Mouse (Mus musculus): ENCODE measurements around the gene Rab3c. TPM values are rescaled to one million over a fixed set of nuclear protein-coding genes. Genes with fewer than 3 reads are reported as not detected.

The Rab3c gene
- polyA plus RNA-seq (2011; ENCODE audit: insufficient read length, low read depth, missing spikeins), result 2.8 and 3.0 TPM in 2 replicates

DNA sequence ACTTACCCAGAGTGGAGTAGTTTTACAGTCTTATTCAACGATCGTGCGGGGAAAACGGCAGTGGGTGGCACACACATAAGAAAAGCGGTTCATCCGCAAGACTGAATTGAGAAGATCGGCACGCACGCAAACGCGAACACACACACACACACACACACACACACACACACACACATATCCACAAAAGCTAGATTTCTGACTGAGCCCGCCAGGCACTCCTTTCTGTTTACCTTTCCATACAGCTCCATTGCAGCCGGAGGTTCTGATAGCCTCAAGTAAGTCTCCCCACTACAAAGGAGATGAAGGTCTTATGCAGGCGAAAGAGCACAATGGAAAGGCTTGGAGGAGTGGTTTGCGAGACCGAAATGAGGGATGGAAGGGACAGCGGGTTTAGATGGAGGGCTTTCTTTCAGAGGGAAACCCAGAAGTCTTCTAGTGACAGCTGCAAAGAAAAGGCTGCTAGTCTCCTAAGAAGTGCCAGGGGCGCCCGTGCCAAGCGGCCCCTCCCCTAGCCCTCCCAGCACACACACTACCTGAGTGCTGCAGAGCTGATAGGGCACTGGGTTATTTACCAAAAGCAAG is at the start of gene Rab3c:
TSS of gene Rab3c (minus strand) at position 434 of the 582 bp plus-strand sequence.
- peak within 1 kb of the TSS; percentile 42 for H3K4me3 ChIP-seq (ENCODE audit: insufficient read depth, low read length)
- H3K27ac ChIP-seq (ENCODE audit: insufficient read depth, low read length), result no peak within 1 kb of the TSS
- no peak for TF ChIP-seq POLR2A (IDR thresholded peaks at IDR 0.05; ENCODE audit: low read depth, low read length)
- no peak for TF ChIP-seq CTCF (IDR thresholded peaks at IDR 0.05; ENCODE audit: borderline replicate concordance, insufficient read depth, low read length)
- H3K4me1 ChIP-seq (ENCODE audit: control insufficient read depth, insufficient read depth, low read length), result no peaks in the 10 kb centered on the region

DNA sequence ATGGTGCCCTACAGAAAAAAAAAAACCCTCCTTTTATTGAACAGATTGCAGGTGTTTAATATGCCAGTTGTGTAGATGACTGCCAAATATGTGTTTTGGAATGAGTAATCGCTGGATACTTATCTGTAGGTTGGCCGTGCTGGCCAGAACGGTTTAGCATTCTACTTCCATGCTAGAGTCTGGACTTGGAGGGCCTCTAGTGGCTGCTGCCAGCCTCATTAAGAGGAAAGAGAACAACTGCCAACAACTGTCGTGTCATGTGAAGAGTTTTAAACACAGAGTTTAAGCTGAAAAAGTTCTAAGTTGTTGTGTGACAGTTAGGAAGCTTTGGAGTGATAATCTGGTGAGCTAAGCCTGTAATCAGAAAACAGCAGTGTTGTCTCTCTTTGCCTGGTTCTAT is 38.0 kb upstream of the Rab3c start:
- Histone ChIP-seq H3K4me1 (ENCODE audit: control insufficient read depth, insufficient read depth, low read length) (no peaks in the 10 kb centered on the region), H3K4me3 (ENCODE audit: insufficient read depth, low read length) (no peak overlapping the region), H3K27ac (ENCODE audit: insufficient read depth, low read length) (no peak overlapping the region)
- no peak for TF ChIP-seq CTCF (IDR thresholded peaks at IDR 0.05; ENCODE audit: borderline replicate concordance, insufficient read depth, low read length)
- TF ChIP-seq POLR2A (IDR thresholded peaks at IDR 0.05; ENCODE audit: low read depth, low read length), result no peak

DNA sequence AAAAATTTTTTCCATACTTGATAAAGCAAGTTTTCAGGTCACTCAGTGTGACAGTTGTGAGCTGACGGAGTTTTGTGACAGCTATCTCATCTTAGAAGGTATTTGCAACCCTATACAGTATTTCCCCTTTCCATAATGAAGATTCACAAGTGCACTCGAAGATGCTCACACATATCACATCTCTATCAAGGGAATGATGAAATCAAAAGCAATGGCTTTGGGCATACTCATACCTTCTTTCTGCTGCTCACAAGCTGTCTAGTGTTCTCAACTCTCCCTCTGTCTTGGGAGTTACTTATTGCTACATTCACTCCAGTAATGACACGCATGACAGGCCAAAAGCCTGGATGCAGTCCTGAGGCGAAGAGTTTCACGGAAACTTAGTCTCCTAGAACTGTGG is 26.4 kb upstream of the Rab3c start:
- no peak overlapping the region for H3K27ac ChIP-seq (ENCODE audit: insufficient read depth, low read length)
- H3K4me3 ChIP-seq (ENCODE audit: insufficient read depth, low read length), result no peak overlapping the region
- H3K4me1 ChIP-seq (ENCODE audit: control insufficient read depth, insufficient read depth, low read length), result no peaks in the 10 kb centered on the region
- TF ChIP-seq CTCF (IDR thresholded peaks at IDR 0.05; ENCODE audit: borderline replicate concordance, insufficient read depth, low read length) (no peak), POLR2A (IDR thresholded peaks at IDR 0.05; ENCODE audit: low read depth, low read length) (no peak)

DNA sequence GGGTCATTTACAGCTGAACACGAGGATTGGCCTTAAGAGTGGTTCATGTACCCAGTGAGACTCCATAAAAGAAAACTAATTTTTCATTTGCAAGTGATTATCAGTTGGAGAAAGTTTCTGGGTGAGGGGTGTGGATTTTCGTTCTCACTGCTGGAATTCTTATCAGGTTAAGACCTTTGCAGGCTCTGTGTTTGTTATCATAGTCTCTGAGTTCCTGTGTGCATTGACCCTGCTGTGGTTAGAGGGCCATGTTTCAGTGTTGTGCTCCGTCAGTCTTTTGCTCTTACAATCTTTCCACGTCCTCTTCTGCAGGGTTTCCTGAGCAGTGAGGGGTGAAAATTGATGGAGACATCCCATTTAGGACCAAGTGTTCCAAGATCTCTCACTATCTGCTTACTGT is 16.3 kb upstream of the Rab3c start:
- no peak overlapping the region for H3K27ac ChIP-seq (ENCODE audit: insufficient read depth, low read length)
- H3K4me1 ChIP-seq (ENCODE audit: control insufficient read depth, insufficient read depth, low read length), result no peaks in the 10 kb centered on the region
- TF ChIP-seq POLR2A (IDR thresholded peaks at IDR 0.05; ENCODE audit: low read depth, low read length) (no peak), CTCF (IDR thresholded peaks at IDR 0.05; ENCODE audit: borderline replicate concordance, insufficient read depth, low read length) (no peak)
- no peak overlapping the region for H3K4me3 ChIP-seq (ENCODE audit: insufficient read depth, low read length)

DNA sequence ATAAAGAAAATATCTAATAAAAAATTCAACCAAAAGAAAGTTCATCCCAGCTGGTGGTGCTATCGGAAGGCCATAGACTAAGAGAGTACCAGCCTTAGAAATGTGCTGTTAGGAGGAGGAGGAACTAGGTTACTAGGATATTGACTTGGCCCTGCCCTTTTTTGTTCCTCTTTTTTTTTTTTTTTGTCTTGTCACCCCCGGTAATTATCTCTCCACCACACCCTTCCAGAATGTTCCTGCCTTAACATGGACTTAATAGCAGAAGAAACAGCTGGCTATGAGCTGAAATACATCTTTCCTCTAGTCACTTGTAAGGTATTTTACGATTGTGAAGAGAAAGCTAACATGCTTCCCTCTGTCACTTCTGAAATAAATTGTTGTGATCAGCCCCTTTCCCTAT is 7.7 kb upstream of the Rab3c start:
- TF ChIP-seq CTCF (IDR thresholded peaks at IDR 0.05; ENCODE audit: borderline replicate concordance, insufficient read depth, low read length), result no peak
- no peak for TF ChIP-seq POLR2A (IDR thresholded peaks at IDR 0.05; ENCODE audit: low read depth, low read length)
- H3K4me1 ChIP-seq (ENCODE audit: control insufficient read depth, insufficient read depth, low read length), result no peaks in the 10 kb centered on the region
- H3K27ac ChIP-seq (ENCODE audit: insufficient read depth, low read length), result no peak overlapping the region
- H3K4me3 ChIP-seq (ENCODE audit: insufficient read depth, low read length), result no peak overlapping the region

DNA sequence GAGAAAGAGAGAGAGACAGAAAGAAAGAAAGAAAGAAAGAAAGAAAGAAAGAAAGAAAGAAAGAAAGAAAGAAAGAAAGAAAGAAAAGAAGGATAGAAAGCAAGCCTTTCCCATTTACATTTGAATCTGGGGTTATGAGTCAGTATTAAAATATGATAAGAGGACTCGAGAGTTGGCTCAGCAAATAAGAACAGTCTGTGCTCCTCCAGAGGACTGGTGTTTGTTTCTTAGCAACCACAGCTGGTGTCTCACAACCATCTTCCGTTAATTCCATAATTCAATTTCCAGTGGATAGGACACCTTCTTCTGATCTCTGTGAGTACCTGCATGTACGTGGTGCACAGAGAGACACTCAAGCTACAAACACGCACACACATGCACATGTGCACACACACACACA is 3.0 kb upstream of the Rab3c start:
- no peak for TF ChIP-seq POLR2A (IDR thresholded peaks at IDR 0.05; ENCODE audit: low read depth, low read length)
- no peak for TF ChIP-seq CTCF (IDR thresholded peaks at IDR 0.05; ENCODE audit: borderline replicate concordance, insufficient read depth, low read length)
- H3K4me3 ChIP-seq (ENCODE audit: insufficient read depth, low read length), result no peak overlapping the region
- H3K27ac ChIP-seq (ENCODE audit: insufficient read depth, low read length), result no peak overlapping the region
- H3K4me1 ChIP-seq (ENCODE audit: control insufficient read depth, insufficient read depth, low read length), result no peaks in the 10 kb centered on the region

DNA sequence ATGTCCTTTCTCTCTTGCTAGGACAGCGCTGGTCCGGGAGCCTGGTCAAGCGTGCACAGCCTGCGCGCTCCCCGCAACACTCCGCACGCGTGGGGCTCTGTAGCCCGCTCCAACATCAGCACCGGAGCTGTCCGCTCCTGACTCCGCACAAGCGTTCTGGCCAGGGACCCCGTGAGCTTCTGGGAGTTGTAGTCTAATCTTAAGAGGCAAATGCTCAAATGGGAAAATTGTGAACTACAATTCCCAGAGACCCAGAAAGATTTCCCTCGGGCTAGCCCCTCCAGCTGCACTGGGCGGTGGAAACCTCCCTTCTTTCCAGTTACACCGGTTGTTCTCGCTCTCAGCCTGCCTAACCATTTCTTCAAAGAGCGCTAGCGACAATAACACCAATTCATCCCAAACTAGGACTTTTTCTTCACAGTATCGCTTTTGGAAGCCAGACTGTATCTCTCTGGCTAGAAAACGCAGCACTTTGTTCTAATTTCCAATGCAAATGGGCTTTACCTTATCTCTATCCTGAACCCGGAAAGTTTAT is 701 bp downstream of the Rab3c start:
- H3K4me1 ChIP-seq (ENCODE audit: control insufficient read depth, insufficient read depth, low read length), result no peaks in the 10 kb centered on the region
- TF ChIP-seq POLR2A (IDR thresholded peaks at IDR 0.05; ENCODE audit: low read depth, low read length), result no peak
- TF ChIP-seq CTCF (IDR thresholded peaks at IDR 0.05; ENCODE audit: borderline replicate concordance, insufficient read depth, low read length), result no peak
- H3K27ac ChIP-seq (ENCODE audit: insufficient read depth, low read length), result no peak overlapping the region
- peak overlapping the region; percentile 42 for H3K4me3 ChIP-seq (ENCODE audit: insufficient read depth, low read length)

DNA sequence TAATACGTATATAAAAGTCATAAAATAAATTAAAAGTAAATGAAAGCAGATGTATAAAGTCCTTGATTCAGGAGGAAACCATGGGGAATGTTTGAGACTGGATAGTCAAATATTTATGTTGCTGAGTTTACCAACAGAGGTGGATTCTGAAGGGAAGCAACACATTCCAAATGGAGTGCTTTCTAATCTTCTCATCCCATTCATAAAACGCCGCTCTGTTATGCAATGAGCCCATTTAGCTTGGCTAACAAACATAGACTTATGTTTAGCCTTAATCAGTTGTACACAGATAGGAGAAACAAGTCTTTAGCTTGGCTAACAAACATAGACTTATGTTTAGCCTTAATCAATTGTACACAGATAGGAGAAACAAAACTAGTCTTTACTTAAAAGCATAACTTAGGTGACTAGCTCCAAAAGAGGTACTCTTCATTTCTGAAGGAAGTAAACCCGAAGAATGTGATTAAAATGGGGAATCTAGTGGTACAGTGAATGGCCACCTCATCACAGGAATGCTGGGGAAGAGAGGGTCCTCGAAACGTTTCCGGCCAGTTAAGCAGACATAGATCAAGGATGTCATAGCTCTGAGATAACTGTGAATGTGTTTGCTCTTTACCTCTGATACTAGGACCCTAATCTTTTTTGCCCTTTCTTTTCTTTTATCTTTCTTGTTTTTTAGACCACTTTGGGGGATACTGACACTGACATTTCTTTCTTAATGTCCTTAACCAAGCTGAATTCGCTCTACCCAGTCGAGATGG is 1.6 kb downstream of the Rab3c start:
- Histone ChIP-seq H3K4me3 (ENCODE audit: insufficient read depth, low read length) (no peak overlapping the region), H3K27ac (ENCODE audit: insufficient read depth, low read length) (no peak overlapping the region), H3K4me1 (ENCODE audit: control insufficient read depth, insufficient read depth, low read length) (no peaks in the 10 kb centered on the region)
- TF ChIP-seq CTCF (IDR thresholded peaks at IDR 0.05; ENCODE audit: borderline replicate concordance, insufficient read depth, low read length) (no peak), POLR2A (IDR thresholded peaks at IDR 0.05; ENCODE audit: low read depth, low read length) (no peak)

DNA sequence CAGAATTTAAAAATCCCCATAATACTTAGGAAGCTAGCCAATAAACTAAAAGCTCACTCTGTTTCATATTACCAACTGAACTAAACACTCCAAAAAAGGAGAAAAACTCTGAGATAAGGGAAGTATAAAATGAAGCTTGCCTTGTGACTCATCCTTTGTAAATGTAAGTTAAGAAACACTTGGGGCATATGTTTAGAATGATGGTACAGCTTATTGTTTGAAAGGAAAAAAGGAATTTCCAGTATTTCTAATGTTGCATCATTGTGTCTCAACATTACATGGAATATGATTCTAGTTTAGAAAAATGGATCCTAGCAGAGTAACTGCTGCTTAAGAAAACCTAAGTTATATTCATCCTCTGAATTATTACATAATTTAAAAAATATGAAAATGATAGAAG is 3.1 kb downstream of the Rab3c start:
- Histone ChIP-seq H3K27ac (ENCODE audit: insufficient read depth, low read length) (no peak overlapping the region), H3K4me1 (ENCODE audit: control insufficient read depth, insufficient read depth, low read length) (no peaks in the 10 kb centered on the region), H3K4me3 (ENCODE audit: insufficient read depth, low read length) (no peak overlapping the region)
- TF ChIP-seq CTCF (IDR thresholded peaks at IDR 0.05; ENCODE audit: borderline replicate concordance, insufficient read depth, low read length) (no peak), POLR2A (IDR thresholded peaks at IDR 0.05; ENCODE audit: low read depth, low read length) (no peak)

DNA sequence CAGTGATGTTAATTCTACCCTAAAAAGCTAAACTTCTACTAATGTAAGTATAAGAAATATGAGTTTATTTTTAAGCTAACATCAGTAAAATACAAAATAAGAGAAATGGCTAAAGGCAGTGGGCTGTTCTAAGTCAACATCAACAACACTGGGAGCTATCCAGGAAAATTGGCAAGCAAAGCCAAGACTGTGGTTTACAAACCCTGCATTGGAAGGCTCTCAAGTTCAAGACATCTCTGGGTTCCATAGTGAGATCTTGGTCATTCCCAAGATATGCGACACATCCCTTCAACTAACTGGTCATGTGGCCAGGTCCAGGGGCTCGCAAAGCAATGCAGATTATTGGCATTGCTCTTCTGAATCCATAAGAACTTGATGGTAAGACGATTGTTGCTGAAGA is 5.3 kb downstream of the Rab3c start:
- H3K27ac ChIP-seq (ENCODE audit: insufficient read depth, low read length), result no peak overlapping the region; the same call in 1 of the 2 replicates
- H3K4me3 ChIP-seq (ENCODE audit: insufficient read depth, low read length), result no peak overlapping the region
- H3K4me1 ChIP-seq (ENCODE audit: control insufficient read depth, insufficient read depth, low read length), result no peaks in the 10 kb centered on the region
- TF ChIP-seq POLR2A (IDR thresholded peaks at IDR 0.05; ENCODE audit: low read depth, low read length) (no peak), CTCF (IDR thresholded peaks at IDR 0.05; ENCODE audit: borderline replicate concordance, insufficient read depth, low read length) (no peak)
